Mouse (Mus musculus) testis, postnatal 10 days (tissue): ENCODE results near the gene Tmc2.

ENCODE experiments used
- DNase-seq: peaks from one replicate; pipeline ENCODE4 v3.0.0; 2021; ENCODE audit warnings: low spot score

Tmc2 gene

GRCm38 (mm10) chr2:130194894-130195293, at the start of gene Tmc2:
Gene Tmc2 (plus strand): TSS chr2:130195194.
- DNase-seq, result no peak

GRCm38 (mm10) chr2:130146089-130146668, 48.8 kb upstream of the Tmc2 start:
- DNase-seq, result no peak

GRCm38 (mm10) chr2:130155171-130155570, 39.8 kb upstream of the Tmc2 start:
- DNase-seq, result no peak

- DNase-seq, result no peak
Measured at GRCm38 (mm10) chr2:130155851-130156250, 39.1 kb upstream of the Tmc2 start.

- DNase-seq, result no peak
Measured at GRCm38 (mm10) chr2:130157231-130158087, 37.5 kb upstream of the Tmc2 start.

GRCm38 (mm10) chr2:130158088-130158437, 36.9 kb upstream of the Tmc2 start:
- no peak for DNase-seq

- DNase-seq, result no peak
Measured at GRCm38 (mm10) chr2:130162701-130163100, 32.3 kb upstream of the Tmc2 start.

GRCm38 (mm10) chr2:130166311-130167214, 28.4 kb upstream of the Tmc2 start:
- DNase-seq, result no peak

GRCm38 (mm10) chr2:130167861-130168260, 27.1 kb upstream of the Tmc2 start:
- peak; percentile 77 for DNase-seq

- no peak for DNase-seq
Measured at GRCm38 (mm10) chr2:130171674-130172073, 23.3 kb upstream of the Tmc2 start.

GRCm38 (mm10) chr2:130176820-130177219, 18.2 kb upstream of the Tmc2 start:
- DNase-seq, result no peak

GRCm38 (mm10) chr2:130178381-130178705, 16.7 kb upstream of the Tmc2 start:
- no peak for DNase-seq

GRCm38 (mm10) chr2:130178706-130179506, 16.1 kb upstream of the Tmc2 start, which contains the start of gene Snrpb:
Gene Snrpb (minus strand): TSS chr2:130179403.
- peak; percentile 92 for DNase-seq

- DNase-seq, result no peak
Measured at GRCm38 (mm10) chr2:130179507-130180019, 15.4 kb upstream of the Tmc2 start.

GRCm38 (mm10) chr2:130188391-130188790, 6.6 kb upstream of the Tmc2 start:
- no peak for DNase-seq

- peak; percentile 49 for DNase-seq
Measured at GRCm38 (mm10) chr2:130200961-130201360, 6.0 kb downstream of the Tmc2 start.

- no peak for DNase-seq
Measured at GRCm38 (mm10) chr2:130207376-130207775, 12.4 kb downstream of the Tmc2 start.

GRCm38 (mm10) chr2:130207996-130208395, 13.0 kb downstream of the Tmc2 start:
- DNase-seq, result no peak

- DNase-seq, result no peak
Measured at GRCm38 (mm10) chr2:130209636-130210035, 14.6 kb downstream of the Tmc2 start.

GRCm38 (mm10) chr2:130211581-130211980, 16.6 kb downstream of the Tmc2 start:
- no peak for DNase-seq

GRCm38 (mm10) chr2:130246912-130247311, 51.9 kb downstream of the Tmc2 start:
- no peak for DNase-seq

- DNase-seq, result no peak
Measured at GRCm38 (mm10) chr2:130248226-130248625, 53.2 kb downstream of the Tmc2 start.
